Mouse (Mus musculus): ENCODE results near the gene Akap6. TPM values are rescaled to one million over a fixed set of nuclear protein-coding genes. Genes with fewer than 3 reads are reported as not detected.

Akap6 gene
- total RNA-seq, 2 experiments from 2014 or later, result not detected

DNA sequence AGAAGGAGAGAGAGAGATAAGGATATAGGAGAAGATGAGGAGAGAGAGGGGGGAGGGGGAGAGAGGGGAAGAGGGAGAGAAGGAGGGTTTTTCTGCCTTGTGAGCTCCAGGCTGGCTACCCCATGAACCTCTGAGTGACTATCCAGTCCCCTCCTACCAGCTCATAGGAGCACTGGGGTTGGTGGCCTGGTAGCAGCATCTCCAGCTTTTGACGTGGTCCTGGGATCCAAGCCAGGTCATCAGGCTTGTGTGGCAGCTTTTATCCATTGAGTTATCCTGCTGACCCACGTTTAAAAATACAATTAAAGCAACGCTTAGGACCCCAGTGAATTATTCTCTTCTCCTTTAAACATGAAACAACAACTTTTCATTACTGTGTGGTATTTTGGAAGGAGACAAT lies 197.6 kb downstream of the Akap6 start:
- ATAC-seq (ENCODE audit: poor library complexity, severe bottlenecking), result no peak

DNA sequence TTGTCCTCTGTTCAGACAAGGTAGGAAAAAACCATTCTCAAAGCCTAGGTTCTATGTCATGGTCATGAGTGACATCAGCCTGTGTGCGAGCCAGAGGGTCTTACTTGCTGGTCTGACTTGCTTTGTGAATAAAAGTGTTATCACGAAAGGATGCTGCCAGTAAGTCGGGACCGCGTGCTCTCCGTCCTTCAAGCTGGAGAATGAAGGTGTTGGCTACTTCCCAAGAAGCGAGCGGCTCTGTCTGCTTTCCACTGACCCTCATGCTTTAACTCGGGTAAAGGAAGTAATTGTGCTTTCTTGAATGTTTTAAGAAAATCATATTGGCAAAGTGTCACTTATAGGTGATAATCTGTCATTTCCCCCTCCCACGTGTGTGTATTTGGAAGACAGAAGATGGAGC lies 198.9 kb downstream of the Akap6 start:
- ATAC-seq (ENCODE audit: poor library complexity, severe bottlenecking), result no peak

DNA sequence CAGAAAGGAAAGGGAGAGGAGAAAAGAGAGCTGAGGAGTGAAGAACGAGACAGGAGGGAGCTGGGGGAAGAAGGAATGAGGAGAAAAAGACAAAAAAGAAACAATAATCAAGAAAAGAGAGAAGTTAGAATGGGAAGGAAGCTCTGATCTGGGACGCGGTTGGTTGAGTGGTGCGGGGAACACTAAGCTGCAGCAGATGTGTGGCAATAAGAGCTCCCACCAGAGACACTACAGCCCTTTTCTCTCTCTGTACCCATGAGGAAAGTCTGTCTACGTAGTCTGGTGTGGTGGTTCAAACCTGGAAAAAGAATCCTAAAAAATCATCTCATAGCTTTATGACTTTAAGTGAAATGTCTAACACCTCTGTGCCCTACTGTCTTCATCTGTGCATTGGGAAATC lies 204.9 kb downstream of the Akap6 start:
- ATAC-seq (ENCODE audit: poor library complexity, severe bottlenecking), result no peak

DNA sequence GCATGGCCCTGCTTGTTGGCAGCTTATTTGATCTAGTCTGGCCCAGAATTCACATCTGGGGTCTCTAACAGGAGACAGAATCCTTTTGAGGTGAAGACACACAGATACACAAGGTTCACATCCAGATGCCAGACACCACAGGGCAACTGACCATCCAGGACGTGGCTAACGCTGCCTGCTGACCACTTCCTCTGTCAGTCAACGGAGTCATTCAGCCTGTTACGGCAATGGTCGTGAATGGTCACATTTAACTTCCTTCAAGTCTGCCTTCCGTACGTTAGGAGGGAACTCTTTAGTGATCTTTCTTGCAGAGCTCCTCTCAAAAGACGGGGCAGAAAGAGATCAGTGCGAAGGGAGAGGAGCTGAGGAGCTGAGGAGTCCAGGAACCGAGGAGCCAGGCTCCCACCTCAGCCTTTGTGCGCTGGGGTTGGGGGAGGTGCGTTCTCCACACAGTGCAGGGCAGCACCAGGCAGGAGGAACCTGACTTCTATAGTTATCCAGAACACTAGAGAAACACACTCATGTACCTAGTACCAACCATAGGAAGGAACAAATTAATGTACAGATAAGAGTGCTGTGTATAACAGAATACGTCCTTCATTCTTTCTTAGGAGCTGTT lies 209.4 kb downstream of the Akap6 start:
- ATAC-seq (ENCODE audit: poor library complexity, severe bottlenecking), result peak; percentile 84

DNA sequence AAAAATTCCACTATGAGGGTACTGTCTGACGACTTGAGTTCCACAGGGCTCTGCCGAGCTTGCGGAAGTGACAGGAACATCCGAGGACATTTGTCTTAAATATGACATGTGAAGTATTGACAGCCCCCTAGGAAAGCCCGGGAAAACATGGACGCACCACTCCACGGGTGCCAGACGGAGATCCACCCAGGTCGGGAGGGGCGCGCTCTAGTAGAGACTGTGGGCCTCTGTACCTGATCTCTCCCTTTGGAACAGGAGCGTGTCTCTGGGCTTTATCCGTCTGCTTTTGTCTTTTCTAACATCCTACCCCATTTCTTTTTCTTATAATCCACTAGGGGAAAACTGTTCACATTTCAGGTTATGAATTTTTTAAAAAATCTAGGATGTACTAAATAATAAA lies 211.2 kb downstream of the Akap6 start:
- ATAC-seq (ENCODE audit: poor library complexity, severe bottlenecking), result no peak

DNA sequence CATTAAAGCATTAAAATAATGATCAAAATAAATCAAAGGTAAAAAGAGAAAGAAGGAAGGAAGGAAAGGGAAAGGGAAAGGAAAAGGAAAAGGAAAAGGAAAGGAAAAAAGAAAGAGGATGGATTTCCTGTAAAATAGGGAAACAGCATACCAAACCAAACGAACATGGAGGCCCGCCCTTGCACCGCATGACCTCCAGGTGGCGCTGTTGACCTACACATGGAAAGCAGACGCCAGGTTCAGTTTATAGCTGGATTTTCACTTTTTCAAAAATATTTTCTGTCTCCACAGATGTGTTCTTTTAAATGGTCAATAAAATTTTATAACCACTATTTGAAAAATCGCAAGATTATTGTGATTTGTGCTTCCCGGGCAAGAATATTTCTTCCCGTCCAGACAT lies 211.6 kb downstream of the Akap6 start:
- peak; percentile 82 for ATAC-seq (ENCODE audit: poor library complexity, severe bottlenecking)

DNA sequence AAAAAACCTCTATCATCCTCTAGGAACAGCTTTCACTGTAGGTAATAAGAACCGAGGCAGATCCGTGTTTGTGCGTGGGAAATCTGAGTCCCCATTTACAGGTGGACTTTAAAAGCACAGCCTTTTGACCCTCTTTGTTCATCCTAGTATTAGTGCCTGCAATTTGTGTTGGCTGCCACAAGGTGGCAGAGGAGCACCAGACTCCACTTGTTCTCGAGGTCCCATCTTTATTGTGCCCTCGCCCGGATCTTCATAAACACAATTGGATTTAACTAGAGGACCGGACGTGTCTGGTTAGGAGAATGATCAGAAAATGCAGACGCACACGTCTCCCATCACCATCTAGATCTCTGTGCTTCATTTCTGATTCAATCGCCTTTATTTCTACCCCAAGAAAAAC lies 219.8 kb downstream of the Akap6 start:
- 0 out of 2 replicates have a peak, but pooled peaks have one; percentile 54 for ATAC-seq (ENCODE audit: poor library complexity, severe bottlenecking)

DNA sequence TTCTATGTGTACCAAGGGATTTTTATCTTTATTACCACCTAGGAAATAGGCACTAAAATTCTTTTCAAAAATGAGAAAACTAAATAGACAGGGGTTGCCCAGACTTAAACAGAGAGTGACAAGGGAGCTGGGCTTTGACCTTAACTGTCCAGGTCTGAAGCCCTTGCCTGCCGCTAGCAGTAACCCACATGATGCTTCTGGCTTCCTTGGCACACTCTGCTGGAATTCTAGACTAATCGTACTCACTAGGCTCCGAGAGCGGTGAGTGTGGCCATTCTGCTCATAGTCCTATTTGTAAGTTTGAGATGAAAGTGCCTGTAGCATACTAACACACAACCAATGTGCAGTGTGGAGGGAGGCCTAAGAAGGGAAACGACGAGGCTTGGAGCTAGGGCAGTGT lies 223.3 kb downstream of the Akap6 start:
- ATAC-seq (ENCODE audit: poor library complexity, severe bottlenecking), result no peak

DNA sequence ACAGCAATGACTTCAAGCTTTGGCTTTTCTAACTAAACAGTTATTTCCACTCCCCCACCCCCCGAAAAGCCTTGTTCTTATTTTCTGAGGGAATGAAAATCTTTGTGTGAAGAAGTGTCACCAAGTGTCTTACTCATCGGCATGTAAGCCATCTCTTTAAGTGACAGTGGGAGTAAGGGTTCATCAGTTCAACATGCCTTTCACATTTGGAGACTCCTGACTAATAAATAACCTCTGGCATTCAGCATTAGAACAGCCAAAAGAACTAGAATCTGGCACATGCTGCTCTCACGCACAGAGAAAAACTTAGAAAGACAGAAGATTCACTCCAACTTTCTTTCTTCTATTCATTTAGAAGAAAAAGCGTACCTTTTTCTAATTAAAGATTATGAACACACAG lies 226.3 kb downstream of the Akap6 start:
- ATAC-seq (ENCODE audit: poor library complexity, severe bottlenecking), result no peak

DNA sequence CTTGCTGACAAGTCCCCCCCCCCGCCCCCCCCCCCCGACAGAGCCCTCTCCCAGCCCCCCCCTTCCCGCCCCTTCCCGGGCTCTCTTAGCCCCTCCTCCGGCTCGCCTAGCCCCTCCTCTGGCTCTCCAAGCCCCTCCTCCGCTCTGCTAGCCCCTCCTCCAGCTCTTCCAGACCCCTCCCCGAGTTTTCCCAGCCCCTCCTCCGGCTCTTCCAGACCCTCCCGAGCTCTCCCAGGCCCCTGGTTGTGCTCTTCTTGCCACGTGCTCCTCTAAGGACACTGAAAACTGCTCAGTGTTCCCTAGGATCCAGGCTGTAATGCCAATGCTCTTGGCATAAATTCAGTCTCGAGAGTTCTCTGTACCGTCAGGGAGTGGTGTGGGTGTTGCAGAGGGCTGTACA lies 234.6 kb downstream of the Akap6 start:
- no peak for ATAC-seq (ENCODE audit: poor library complexity, severe bottlenecking)

DNA sequence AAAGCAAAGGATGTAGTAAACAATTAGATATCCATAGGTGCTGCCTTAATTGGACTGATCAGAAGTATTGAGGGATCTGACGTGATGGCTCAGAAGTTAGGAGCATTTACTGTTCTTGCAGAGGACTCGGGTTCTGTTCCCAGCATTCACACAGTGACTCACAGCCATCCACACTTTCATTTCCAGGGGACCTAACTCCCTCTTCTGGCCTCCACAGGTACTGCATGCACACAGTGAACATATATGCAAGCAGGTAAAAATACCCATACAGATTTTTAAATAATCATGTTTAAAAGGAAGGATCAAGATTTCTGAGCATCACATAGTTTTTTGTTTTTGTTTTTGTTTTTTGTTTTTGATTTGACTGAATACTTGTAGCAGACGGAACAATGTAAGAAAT lies 235.8 kb downstream of the Akap6 start:
- no peak for ATAC-seq (ENCODE audit: poor library complexity, severe bottlenecking)

DNA sequence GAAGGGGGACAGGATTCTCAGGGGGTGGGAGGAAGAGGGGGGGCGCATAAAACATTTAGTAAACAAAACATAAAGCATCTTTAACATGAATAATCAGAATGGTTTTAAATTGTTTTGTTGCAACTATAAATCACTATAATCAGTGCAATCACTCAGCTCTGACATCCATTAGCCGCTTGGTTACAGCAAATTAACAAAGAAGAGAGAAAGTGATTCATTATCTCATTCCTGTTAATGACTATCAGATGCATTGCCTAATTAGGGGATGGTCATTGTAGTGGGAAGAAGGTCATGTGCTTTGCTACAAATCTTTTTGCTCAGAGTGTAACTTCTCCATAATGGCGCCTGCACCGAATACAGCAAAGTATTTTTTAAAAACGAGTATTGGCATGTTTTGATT lies 239.6 kb downstream of the Akap6 start:
- ATAC-seq (ENCODE audit: poor library complexity, severe bottlenecking), result no peak

DNA sequence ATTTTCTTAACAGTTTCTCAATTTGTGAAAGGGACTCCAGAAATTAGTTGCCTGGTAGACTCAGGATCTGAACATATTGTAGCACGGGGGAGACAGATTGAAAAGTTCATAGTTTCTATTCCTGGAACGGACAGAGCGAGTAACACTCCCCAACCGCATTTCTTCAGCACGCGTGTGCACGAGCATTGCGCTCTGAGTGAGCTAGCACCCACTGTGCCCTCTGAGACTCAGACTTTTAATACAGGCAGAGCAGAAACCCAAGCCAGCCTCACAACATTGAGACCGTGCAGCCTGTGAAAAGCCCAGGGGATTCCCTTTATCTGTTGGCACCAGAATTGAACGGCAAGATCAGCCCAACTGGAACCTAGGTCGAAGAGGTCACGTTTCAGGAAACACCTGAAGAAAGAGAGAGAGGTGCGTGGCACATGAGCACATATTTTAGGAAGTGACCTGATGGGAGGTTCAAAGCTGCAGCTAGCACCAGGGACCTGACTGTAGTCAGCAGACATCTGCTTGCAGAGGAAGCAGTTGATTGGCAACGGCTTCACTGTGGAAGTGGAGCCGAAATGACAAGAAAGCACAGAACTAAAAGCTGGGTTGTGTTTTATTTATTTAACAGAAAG lies 240.3 kb downstream of the Akap6 start:
- ATAC-seq (ENCODE audit: poor library complexity, severe bottlenecking), result peak; percentile 53

DNA sequence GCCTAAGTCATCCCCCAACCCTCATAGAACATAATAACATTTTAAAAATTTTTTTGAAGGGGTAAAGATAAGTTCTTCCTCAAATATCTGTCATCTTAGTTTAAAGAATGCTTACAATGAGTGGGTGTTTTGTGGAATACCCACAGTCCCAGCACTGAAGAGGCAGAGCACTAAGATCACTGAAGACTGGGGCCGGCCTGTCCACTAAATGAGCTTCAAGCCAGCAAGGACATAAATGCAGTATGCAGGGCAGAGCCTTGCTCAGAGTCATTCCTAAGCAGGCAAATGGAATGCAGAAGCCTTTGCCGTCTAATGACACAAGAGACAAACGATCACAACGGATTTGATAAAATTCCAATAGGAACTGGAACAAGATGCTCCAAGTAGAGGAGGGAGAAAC lies 242.8 kb downstream of the Akap6 start:
- no peak for ATAC-seq (ENCODE audit: poor library complexity, severe bottlenecking)

DNA sequence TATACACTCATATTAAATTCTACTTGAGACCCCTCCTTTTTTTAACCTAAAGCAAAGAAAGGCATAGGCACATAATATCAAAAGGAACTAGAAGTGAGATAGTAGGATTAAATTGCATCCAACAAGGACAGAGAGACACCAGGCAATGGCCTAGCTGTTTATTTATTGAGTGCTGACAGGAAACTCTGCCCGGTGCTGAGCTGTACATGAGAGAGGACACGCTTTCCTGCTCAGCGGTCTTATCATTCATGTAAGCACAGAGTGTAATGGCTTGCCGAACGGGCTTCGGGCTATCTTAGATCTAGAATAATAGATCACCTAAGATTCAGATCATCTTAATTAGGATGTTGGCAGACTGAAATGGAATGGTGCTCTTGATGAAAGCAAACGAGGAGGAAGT lies 245.1 kb downstream of the Akap6 start:
- no peak for ATAC-seq (ENCODE audit: poor library complexity, severe bottlenecking)

DNA sequence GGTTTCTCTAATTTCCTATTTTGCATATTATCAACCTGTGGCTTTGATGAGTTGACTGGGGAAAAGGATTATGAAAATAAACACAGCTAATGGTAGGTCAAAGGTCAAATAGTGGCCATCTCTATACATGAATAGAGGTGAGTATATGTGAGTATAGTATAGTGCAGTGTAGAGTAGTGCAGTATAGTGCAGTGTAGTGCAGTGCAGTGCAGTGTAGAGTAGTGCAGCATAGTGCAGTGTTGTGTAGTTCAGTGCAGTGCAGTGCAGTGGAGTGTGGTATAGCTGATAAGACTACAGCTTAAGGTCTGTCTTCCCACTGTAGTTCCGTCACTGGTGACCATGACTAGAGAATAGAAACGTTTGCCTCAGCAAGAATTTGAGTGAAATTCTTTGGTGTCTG lies 245.8 kb downstream of the Akap6 start:
- no peak for ATAC-seq (ENCODE audit: poor library complexity, severe bottlenecking)

DNA sequence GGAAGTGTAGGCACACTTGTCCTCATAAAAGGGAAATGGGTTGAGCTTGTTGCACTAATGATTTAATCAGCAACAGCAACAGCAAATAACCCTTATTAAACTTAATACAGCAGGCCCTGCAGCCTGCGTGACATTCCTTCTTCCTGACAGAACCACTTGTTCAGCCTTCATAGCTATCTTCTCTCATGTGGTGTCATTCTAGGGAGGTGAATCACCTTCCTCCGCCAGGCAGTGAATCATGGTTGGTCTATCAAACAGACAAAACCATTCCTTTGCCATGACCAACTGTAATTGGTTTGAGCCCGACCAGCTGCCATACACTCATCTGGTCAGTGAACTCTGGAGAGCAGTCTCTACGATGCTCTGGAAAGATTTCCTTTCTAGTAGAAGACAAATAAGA lies 251.5 kb downstream of the Akap6 start:
- ATAC-seq (ENCODE audit: poor library complexity, severe bottlenecking), result no peak

DNA sequence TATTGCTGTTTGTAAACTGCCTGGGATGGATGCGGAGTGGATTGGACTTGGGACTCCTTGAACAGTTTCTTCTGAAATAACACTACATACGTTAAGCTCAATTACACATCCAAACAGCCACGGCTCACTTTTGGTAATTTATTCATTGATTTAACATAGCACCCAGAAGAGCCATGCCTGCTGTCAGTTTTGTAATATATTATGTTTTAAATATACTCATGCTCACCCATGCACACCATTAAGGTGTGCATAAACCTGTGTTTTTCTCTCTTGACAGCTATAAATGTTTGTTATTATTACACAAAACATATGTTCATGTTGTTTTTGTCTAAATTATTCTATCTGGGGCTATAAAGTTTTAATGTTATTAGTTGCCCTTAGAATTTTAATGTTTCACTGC lies 258.4 kb downstream of the Akap6 start:
- ATAC-seq (ENCODE audit: poor library complexity, severe bottlenecking), result no peak

DNA sequence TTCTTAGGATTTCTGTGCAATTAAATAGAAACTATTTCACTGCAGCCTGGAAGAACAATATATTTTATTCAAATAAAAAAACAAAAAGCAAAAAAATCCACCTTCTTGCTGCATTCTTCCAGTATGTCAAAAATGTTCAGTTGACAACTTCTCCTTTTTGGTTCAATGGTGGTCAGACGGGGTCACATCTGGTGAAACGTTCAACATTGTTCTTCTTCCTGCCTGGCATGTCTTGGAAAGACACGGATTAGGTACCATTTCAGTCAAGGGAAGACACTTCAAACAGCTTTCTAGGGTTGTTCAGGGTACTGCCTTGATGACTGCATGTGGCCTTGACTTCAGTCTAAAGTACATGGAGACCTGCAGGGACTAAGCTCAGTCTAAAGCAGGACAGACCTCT lies 258.8 kb downstream of the Akap6 start:
- no peak for ATAC-seq (ENCODE audit: poor library complexity, severe bottlenecking)

DNA sequence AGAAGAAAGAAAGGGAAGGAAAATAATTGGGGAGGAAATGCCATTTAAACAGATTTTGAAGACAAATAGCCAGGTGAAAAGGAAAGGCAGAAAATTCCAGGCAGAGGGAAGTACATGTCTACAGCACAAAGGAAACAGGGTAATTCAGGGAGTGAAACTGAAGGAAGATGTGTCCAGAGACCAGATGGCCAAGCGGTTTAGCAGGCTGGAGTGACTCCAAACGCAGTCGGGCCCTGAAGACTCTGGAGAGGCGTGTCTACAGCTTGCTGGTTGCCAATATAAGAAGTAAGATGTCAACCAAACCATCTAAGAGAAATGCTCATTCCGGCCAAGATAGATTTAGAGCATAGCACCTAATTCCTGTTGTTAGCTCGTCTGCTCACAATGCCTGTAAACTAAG lies 292.6 kb downstream of the Akap6 start:
- ATAC-seq (ENCODE audit: poor library complexity, severe bottlenecking), result no peak

DNA sequence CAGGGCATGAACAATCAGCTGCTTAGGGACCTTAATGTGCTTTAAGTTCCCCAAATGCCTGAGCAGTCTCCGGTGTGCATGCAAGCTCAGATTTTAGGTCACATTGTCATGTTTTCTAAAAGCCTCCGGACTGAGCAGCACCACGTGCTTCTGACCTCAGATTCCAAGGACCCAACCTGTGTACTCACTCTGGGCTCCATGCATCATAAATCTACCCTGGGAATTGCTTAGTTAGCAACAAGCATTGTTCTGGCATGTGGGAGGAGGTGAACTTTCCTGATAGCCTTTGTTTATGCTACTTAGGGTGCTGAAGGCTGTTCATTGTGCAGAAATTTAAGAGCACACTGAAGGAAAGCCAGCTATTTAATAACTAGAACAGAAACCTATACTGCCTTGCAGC lies 313.2 kb downstream of the Akap6 start:
- no peak for ATAC-seq (ENCODE audit: poor library complexity, severe bottlenecking)

DNA sequence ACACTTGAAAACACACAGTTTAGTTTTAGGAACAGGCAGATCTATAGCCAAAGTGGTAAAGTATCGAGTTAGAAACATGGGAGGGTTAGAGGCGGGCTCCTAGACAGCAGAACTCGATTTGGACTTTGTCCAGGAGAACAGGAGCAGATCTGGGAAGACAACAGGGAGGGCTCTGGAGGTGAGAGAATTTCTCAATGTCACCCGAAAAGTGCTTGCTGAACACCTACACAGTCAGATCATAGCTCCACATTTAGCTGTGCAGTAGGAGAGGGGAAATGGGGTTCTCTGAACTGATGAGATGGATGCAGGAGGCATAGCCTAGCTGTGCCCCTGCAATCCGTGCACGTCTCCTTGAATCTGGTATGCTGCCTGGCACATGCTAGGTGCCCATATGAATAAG lies 315.4 kb downstream of the Akap6 start:
- no peak for ATAC-seq (ENCODE audit: poor library complexity, severe bottlenecking)

DNA sequence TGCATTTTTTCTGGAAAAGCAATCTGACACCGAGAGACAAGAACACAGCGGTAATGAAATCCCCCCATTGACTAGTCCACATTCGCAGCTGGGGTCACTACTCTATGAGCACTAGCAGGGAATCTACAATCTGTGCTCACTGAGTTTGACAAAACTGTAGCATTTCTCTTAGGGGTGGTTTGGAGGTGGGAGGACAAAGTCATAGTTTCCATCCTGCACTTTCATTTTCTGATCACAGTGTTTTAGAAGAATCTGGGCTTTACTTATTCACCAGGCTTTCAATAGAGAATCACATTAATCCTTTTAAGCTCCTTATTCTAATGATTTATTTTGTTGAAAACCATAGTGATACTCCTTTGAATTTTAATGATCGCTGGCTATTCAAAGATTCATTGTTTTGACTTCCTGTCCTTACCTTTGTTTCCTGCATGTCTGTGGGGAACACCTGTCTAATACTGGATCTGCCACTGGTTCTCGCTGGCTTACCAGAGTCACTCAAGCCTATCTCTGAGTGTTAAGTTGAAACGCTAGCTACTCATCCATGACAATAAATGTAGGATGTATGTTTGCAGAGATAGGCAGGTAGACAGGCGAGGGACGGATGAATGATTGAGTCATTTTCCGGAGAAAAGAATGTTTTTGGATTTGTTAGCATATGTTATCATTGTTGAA lies 325.5 kb downstream of the Akap6 start:
- ATAC-seq (ENCODE audit: poor library complexity, severe bottlenecking), result no peak

Measured in megakaryocyte, adult 5-6 weeks (primary cell).